ENCODE assay signal across 22 mouse cellular contexts in genomic region chr15:62076552-62077234, GRCm38 (mm10).
A peak's percentile ranks its signal among the peaks of the same experiment; 100 is the strongest.
DNase-seq lines count a peak whose midpoint lies in the region; ATAC-seq lines count a peak whose summit lies in the region.
"Had no signal": no experiment of that assay in that cellular context is flagged by ENCODE, and none has a peak within 500 bp of the region (broad histone marks: within the 10 kb centered on the region; RNA-seq: fewer than 3 reads in every experiment).

No protein-coding gene starts in this region.

- no peak for ATAC-seq in stomach, embryonic 15.5 days (ENCODE audit: insufficient read depth, low FRiP score, low read depth)
- no peak for ATAC-seq in erythroid progenitor cell, adult 5-6 weeks (replicated peaks; ENCODE audit: low FRiP score, poor library complexity, severe bottlenecking)
- ATAC-seq: forebrain, embryonic 16.5 days; hindbrain, postnatal 0 days had no signal

- peaks cover 3% of the 10 kb centered on the region; the same call in 1 of the 2 replicates for H3K4me1 ChIP-seq in stomach, embryonic 15.5 days
- H3K4me1 ChIP-seq: forebrain, embryonic 12.5 days; hindbrain, embryonic 13.5 days had no signal

- no peak overlapping the region for H3K4me2 ChIP-seq in stomach, embryonic 15.5 days
- H3K4me2 ChIP-seq: embryonic facial prominence, embryonic 15.5 days; forebrain, embryonic 12.5 days; heart, embryonic 15.5 days; hindbrain, embryonic 13.5 days had no signal

- H3K36me3 ChIP-seq in stomach, embryonic 15.5 days: no peaks in the 10 kb centered on the region
- H3K36me3 ChIP-seq: embryonic facial prominence, embryonic 15.5 days; forebrain, embryonic 12.5 days; heart, embryonic 10.5 days; heart, embryonic 15.5 days; hindbrain, embryonic 13.5 days had no signal

- peak overlapping the region; percentile 44; the same call in 1 of the 2 replicates for H3K27ac ChIP-seq in stomach, embryonic 15.5 days
- H3K27ac ChIP-seq: embryonic facial prominence, embryonic 15.5 days; forebrain, embryonic 12.5 days; heart, embryonic 10.5 days; heart, embryonic 15.5 days; hindbrain, embryonic 13.5 days; hindbrain, postnatal 0 days had no signal

- WGBS in stomach, embryonic 15.5 days: 79% methylated on average over 5 of the region's 5 CpGs

- no peaks in the 10 kb centered on the region for H3K27me3 ChIP-seq in stomach, embryonic 15.5 days (replicated peaks)
- H3K27me3 ChIP-seq: embryonic facial prominence, embryonic 15.5 days; forebrain, embryonic 12.5 days; heart, embryonic 15.5 days; hindbrain, embryonic 13.5 days had no signal

- H3K9ac ChIP-seq in stomach, embryonic 15.5 days: no peak overlapping the region
- H3K9ac ChIP-seq: embryonic facial prominence, embryonic 15.5 days; forebrain, embryonic 12.5 days; heart, embryonic 15.5 days; hindbrain, embryonic 13.5 days had no signal

- peak; percentile 50 for DNase-seq in urinary bladder, postnatal 14 days (ENCODE audit: low spot score)
- no peak for DNase-seq in urinary bladder, postnatal 4 days (ENCODE audit: low spot score in 2 of 2)
- peak; percentile 86 for DNase-seq in gonadal fat pad, adult 2 months (ENCODE audit: low read depth)
- DNase-seq in heart, adult 18-20 months: no peak
- no peak for DNase-seq in layer of hippocampus, postnatal 36 days
- DNase-seq: adrenal gland, adult 8-10 months; adrenal gland, postnatal 36 days; cerebellum, adult 8-10 months; cerebellum, postnatal 14 days; embryo, embryonic 11 days; gastrocnemius, postnatal 10 days; heart, postnatal 14 days had no signal

- H3K4me3 ChIP-seq in stomach, embryonic 15.5 days (replicated peaks): no peak overlapping the region
- H3K4me3 ChIP-seq: embryonic facial prominence, embryonic 15.5 days; erythroblast, embryonic 14.5 days; forebrain, embryonic 12.5 days; heart, embryonic 10.5 days; heart, embryonic 15.5 days; hindbrain, embryonic 13.5 days had no signal

- no peaks in the 10 kb centered on the region for H3K9me3 ChIP-seq in stomach, embryonic 15.5 days
- H3K9me3 ChIP-seq: embryonic facial prominence, embryonic 15.5 days; forebrain, embryonic 12.5 days; heart, embryonic 10.5 days; heart, embryonic 15.5 days; hindbrain, embryonic 13.5 days had no signal

Comparison
In these comparisons a context has a peak if more than half of its experiments do, and no peak if none do; other contexts are left out.
1. DNase-seq: peak in urinary bladder, postnatal 14 days (single experiment) and gonadal fat pad, adult 2 months (single experiment); none in urinary bladder, postnatal 4 days (0 of 2), heart, adult 18-20 months (0 of 2) and layer of hippocampus, postnatal 36 days (0 of 2).